Mouse (Mus musculus) lung, postnatal 0 days (tissue): ENCODE measurements around the gene Cyp2a5. TPM values are rescaled to one million over a fixed set of nuclear protein-coding genes. Genes with fewer than 3 reads are reported as not detected.
"Not testable (repeated sequence)": the region's sequence is repeated elsewhere in the genome, so short reads cannot be mapped to it uniquely, and the experiment has no call there.

ENCODE experiments used
- ATAC-seq: fragments of 200-750 bp; cut with Nextera tagmentation; 2 replicates; pipeline ENCODE4 v1.8.0; 2017; ENCODE audit warnings: moderate library complexity
- DNase-seq: peaks from one replicate; pipeline ENCODE4 v3.0.0-alpha.2; 2016; ENCODE audit warnings: low spot score
- H3K27ac ChIP-seq: fragments of 300-500 bp; sonication (generic); 2 replicates; pipeline ENCODE4 v1.5.1; 2014; ENCODE audit warnings: antibody characterized with exemption, mild to moderate bottlenecking, low read length, mixed read lengths
- H3K27me3 ChIP-seq: fragments of 300-500 bp; sonication (generic); replicated peaks from 2 replicates; pipeline ENCODE4 v1.6.1; 2014; ENCODE audit warnings: low read length, mixed read lengths; ENCODE audit not compliant: insufficient read depth
- H3K36me3 ChIP-seq: fragments of 300-500 bp; sonication (generic); 2 replicates; pipeline ENCODE4 v1.6.1; 2014; ENCODE audit warnings: low read length, mixed read lengths; ENCODE audit not compliant: insufficient read depth
- H3K4me1 ChIP-seq: fragments of 300-500 bp; sonication (generic); 2 replicates; pipeline ENCODE4 v1.6.1; 2014; ENCODE audit warnings: antibody characterized with exemption, low read depth, low read length, mixed read lengths; ENCODE audit not compliant: insufficient read depth
- H3K4me2 ChIP-seq: fragments of 300-500 bp; sonication (generic); replicated peaks from 2 replicates; pipeline ENCODE4 v1.6.1; 2014; ENCODE audit warnings: low read depth, mild to moderate bottlenecking, low read length, moderate library complexity, mixed read lengths
- H3K4me3 ChIP-seq: fragments of 300-500 bp; sonication (generic); 2 replicates; pipeline ENCODE4 v1.5.1; 2014; ENCODE audit warnings: low read depth, low read length
- H3K9ac ChIP-seq: fragments of 300-500 bp; sonication (generic); replicated peaks from 2 replicates; pipeline ENCODE4 v1.6.1; 2014; ENCODE audit warnings: low read depth, mild to moderate bottlenecking
- H3K9me3 ChIP-seq: fragments of 300-500 bp; sonication (generic); 2 replicates; pipeline ENCODE4 v1.6.1; 2016; ENCODE audit warnings: low read length, mixed read lengths
- WGBS: fragments of 180-500 bp; shearing (Covaris S2); extraction: QIAGEN DNeasy Blood & Tissue Kit; methylation state at CpG from one replicate; pipeline ENCODE4 v1.1.7; 2014; 5-methylcytosine and 5-hydroxymethylcytosine counted together
- polyA plus RNA-seq: library from polyadenylated mRNA; unstranded; fragments of >200 nt; fragmentation: Nextera tagmentation; extraction: Ambion mirVana; gene quantifications from 2 replicates; pipeline ENCODE4 v1.2.1, GENCODE M21; 2015

Cyp2a5 gene
- polyA plus RNA-seq, 1 experiment from 2014 or later = 1.0 TPM

DNA sequence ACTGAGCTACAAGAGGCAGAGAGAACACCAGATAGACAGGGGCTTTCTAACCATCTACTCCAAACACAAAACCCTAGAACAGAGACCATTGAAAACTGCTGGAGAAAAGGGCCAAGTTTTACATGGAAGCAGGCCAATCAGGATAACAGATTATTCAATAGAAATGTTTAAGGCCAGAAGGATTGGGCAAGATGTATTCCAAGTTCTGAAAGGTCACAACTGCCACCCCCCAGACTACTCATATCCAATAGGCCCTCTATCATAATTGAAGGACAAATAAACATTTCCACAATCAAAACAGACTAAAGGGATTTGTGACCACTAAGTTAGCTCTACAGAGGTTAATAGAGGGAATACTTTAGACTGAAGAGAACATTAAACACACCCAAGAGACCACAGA is 15.0 kb downstream of the Cyp2a5 start:
- not testable (repeated sequence) for H3K27ac ChIP-seq, H3K27me3 ChIP-seq, H3K9ac ChIP-seq, H3K4me3 ChIP-seq, H3K4me1 ChIP-seq, H3K9me3 ChIP-seq, H3K4me2 ChIP-seq, H3K36me3 ChIP-seq, DNase-seq
- peak; percentile 60 for ATAC-seq

DNA sequence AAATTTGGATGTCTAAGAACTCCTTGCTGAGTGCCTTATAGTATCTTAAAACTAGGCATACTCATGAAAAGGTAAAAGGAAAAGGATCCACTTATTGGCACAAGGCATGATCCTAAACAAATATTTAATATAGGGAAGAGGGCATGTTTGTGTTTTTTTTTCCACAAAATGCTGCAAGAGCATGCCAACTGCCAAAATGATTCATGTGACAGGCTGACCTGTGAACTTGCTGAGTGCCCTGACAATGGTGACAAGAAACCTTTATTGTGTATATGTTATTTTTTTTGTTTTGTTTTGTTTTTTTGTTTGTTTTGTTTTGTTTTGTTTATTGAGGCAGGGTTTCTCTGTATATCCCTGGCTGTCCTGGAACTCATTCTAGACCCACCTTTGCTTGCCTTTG is 43.5 kb downstream of the Cyp2a5 start:
- H3K4me3 ChIP-seq, H3K4me1 ChIP-seq, ATAC-seq: not testable (repeated sequence)

DNA sequence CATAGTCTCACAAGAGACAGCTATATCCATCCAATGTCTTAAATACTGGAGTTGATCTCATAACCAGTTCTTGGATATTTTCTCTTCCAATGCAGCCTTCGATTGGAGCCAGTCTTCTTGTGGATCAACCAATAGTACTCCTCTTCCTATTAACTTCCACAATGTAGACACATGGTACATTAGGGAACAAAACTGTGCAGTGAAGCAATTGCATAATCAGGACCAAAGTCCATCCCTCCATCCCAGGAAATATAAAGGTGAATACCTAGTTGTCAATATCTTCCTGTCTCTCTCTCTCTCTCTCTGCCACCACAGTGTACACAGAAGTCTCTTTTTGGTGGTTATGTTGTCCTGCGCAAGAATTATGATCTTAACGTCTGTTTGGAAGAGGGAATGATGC is 45.5 kb downstream of the Cyp2a5 start:
- H3K27me3 ChIP-seq, H3K36me3 ChIP-seq, H3K4me1 ChIP-seq, DNase-seq, H3K4me3 ChIP-seq, H3K9me3 ChIP-seq, H3K27ac ChIP-seq, H3K4me2 ChIP-seq, H3K9ac ChIP-seq, ATAC-seq: not testable (repeated sequence)
- WGBS = 77% methylated on average over 2 of the region's 3 CpGs

More for the DNA sequence above, 43.5 kb downstream of the Cyp2a5 start:
- H3K27ac ChIP-seq, H3K27me3 ChIP-seq, DNase-seq, H3K4me2 ChIP-seq, H3K9me3 ChIP-seq, H3K9ac ChIP-seq, H3K36me3 ChIP-seq: not testable (repeated sequence)

Other genes with a start within 250 kb of the Cyp2a5 start
- not detected in 2 replicates for gene Vmn1r185, start 216.8 kb upstream of the Cyp2a5 start, polyA plus RNA-seq
- gene Cyp2b23, start 148.9 kb upstream of the Cyp2a5 start, polyA plus RNA-seq = not detected in 2 replicates
- 0.06 and 0.12 TPM in 2 replicates for gene Cyp2b19, start 78.2 kb upstream of the Cyp2a5 start, polyA plus RNA-seq
- gene Cyp2g1, start 26.4 kb upstream of the Cyp2a5 start, polyA plus RNA-seq = 0.08 and 0.10 TPM in 2 replicates
- not detected in 2 replicates for gene Cyp2a22, start 104.1 kb downstream of the Cyp2a5 start, polyA plus RNA-seq
- not detected in 2 replicates for gene Cyp2a12, start 193.8 kb downstream of the Cyp2a5 start, polyA plus RNA-seq